Mouse (Mus musculus): ENCODE data around the gene Pigu.

The Pigu gene

DNA sequence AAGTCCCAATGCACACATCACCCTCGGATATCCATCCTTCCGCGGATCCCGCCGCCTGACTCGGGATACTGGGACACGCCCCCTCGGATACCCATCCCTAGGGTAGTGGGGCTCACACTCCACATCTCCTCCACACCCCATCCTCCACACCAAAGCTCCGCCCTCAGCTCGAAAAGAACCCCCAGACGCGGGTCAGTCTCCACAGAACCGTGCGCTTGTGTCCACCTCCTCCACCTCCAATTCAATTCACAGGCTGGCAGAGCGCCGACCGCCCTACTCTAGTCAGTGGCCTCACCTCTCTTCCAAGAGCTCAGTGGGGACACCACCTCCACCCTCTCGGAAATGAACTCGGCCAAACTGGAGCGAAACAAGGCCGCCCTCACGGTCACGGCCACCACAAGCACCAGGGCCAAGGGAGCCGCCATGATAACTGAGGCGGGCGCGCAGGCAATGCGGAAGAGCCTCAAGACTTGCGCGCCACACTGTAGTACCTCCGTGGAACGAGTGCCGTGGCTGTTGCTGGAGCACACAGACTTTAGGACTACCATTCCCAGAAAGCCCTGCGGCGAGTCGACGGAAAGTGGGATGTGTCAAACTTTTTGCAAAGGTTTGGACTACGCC, at the start of gene Pigu:
TSS of gene Pigu (minus strand) at position 460 of the 621 bp plus-strand sequence.
- in situ Hi-C loops (cut with MboI; ENCODE audit: low sequenced_read_pairs) = no loop called here

GRCm38 (mm10) chr2:155404635-155405034, 47.4 kb upstream of the Pigu start:
- in situ Hi-C loops (cut with MboI; ENCODE audit: low sequenced_read_pairs) = no loop called here

DNA sequence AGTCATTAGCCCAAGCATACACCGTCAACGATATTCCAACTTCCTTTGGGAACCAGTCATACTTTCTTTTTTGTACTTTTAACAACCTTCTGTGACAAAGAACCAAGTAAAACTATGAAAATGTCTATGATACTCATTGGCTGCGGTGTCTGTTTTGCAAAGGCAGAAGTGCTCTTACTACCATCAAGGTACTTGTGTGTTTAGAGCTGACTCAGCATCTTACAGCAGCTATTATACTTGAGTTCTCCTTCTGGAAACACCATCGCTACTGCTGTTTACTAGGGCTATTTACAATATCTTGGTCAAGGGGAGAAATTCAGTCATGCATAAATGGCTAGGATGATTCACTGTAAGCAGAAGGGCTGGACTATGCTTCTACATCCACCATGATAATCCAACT, 44.7 kb upstream of the Pigu start:
- in situ Hi-C loops (cut with MboI; ENCODE audit: low sequenced_read_pairs) = no loop called here

DNA sequence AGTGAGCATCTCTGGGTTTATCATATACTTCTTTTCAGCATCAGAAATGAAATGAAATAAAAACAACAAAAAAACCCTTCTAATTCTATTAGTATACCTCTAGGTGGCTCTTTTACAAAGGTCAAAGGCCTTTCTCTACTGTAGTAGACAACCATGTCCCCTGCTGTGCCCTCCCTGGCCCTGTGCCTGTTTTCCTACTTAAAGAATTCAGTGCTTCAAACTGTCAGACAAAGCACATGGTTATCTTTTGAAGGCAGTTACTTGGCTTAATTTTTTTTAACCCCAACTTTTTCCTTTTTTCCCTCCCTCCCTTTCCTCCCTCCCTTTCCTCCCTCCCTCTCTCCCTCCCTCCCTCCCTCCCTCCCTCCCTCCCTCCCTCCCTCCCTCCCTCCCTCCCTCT, 43.0 kb upstream of the Pigu start:
- in situ Hi-C loops (cut with MboI; ENCODE audit: low sequenced_read_pairs) = no loop called here

- in situ Hi-C loops (cut with MboI; ENCODE audit: low sequenced_read_pairs) = no loop called here
Measured at GRCm38 (mm10) chr2:155394586-155394985, 37.4 kb upstream of the Pigu start.

DNA sequence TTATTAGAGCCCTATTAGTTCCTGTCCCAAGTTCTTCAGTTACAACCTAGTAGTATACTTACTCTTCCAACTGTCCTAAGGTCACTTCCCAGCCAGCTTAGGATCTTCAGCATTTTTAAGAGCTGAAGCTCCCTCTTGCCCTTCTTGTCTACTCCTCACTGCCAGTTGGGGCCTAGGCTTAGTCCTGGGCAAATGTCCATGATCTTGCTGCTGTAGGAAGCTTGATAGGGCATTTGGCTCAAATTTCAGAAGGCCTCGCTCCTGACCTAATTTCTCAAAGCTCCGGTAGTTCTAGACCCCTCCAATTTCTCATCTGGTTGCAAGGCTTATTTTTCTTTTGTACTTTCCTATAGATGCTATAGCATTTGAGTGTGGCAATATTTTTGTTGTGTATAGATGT, 31.3 kb upstream of the Pigu start:
- in situ Hi-C loops (cut with MboI; ENCODE audit: low sequenced_read_pairs) = no loop called here

GRCm38 (mm10) chr2:155387052-155387451, 29.8 kb upstream of the Pigu start:
- in situ Hi-C loops (cut with MboI; ENCODE audit: low sequenced_read_pairs) = no loop called here

DNA sequence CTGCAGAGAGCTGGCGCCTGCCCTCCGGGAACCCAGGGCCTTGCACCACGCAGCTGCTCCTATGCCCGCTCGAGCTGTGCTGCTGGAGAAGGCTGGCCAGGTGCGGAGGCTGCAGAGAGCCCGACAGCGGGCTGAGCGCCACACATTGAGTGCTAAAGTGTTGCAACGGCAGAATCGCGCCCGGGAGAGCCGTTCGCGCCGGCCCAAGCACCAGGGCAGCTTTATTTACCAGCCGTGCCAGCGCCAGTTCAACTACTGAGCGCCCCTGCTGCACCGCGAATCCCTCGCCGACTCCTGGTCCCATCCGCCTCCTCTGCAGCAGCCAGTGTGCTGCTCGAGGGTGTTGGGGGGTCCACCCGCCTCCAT, 29.3 kb upstream of the Pigu start:
- in situ Hi-C loops (cut with MboI; ENCODE audit: low sequenced_read_pairs) = no loop called here

DNA sequence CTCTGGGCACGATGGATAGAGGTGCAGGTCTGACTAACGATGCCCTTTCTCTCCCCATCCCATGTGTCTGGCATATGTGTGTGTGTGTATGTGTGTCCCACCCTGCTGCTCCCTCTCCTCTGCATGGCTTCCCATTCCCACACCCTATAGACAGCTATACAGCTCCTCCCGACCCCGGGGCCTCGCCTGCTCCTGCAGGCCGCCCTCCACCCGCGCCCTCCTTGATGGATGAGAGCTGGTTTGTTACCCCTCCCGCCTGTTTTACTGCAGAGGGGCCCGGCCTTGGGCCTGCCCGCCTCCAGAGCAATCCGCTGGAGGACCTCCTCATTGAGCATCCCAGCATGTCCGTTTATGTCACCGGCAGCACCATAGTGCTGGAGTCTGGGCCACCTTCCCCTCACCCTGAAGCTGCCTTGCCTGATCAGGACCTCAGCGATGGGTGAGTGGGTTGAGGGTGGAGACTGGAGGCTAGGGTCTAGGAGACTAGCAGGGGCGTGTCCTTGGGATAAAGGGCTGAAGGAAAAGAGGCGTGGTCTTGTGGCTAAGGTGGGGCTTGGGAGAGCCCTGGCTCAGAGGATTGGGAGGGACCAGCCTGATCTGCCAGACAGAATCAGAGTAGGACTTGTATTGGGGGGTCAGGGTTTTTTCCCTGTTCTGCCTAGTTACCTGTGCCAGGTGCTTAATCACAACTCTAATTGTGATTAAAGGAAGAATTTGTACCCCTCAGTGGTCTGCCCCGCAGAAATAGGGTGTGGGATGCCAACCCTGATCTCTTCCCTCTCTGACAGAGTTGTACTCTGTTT, 28.7 kb upstream of the Pigu start:
- in situ Hi-C loops (cut with MboI; ENCODE audit: low sequenced_read_pairs) = no loop called here

DNA sequence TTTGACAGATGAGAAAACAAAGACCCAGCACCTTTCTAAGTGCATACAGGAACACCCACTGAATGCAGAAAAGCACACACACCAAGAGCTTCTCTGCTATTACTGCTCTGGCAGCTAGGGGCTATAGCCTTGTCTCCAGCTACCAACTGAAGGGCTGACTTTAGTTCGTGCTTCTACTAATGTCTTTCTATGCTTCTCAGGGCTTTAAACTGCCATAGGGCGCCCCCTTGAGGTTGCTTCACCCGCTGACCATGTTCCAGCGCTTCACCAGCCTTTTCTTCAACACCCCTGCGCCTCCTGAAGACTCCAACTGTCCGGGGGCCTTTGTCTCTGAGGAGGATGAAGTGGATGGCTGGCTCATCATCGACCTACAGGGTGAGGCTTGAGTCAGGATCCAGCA, 27.9 kb upstream of the Pigu start:
- in situ Hi-C loops (cut with MboI; ENCODE audit: low sequenced_read_pairs) = no loop called here

DNA sequence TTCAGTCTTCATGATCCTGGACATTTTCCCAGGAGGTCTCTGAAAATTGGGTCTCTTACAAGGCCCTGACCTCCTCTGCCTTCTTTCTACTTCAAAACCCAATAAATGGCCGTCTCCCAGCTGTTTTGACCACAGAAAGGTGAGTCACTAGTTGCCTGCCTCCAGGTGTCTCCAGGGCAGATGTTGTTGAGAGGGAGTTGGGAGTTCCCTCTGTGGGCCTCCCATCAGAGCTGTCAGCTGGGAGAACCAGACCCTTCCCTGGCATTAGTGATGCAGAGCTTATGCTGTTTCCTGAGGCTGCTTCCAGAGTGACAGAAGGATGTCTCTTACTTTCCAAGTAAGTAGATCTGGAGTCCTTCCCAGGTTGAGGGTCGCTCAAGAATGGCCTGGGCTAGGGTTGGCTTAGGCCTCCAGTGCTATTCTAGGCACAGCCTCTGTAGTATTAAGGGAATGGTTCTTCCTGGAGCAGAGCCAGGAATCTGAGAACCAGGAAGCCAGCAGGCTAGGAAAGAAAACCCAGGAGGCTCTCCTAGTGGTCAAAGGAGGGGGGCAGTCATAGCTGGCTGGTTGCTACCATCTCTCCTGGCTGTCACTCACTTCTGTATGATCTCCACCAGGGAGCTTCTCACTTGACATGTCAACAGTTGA, 25.7 kb upstream of the Pigu start:
- in situ Hi-C loops (cut with MboI; ENCODE audit: low sequenced_read_pairs) = no loop called here

- in situ Hi-C loops (cut with MboI; ENCODE audit: low sequenced_read_pairs) = no loop called here
Measured at GRCm38 (mm10) chr2:155382332-155382700, 25.1 kb upstream of the Pigu start.

GRCm38 (mm10) chr2:155381643-155382331, 24.6 kb upstream of the Pigu start:
- in situ Hi-C loops (cut with MboI; ENCODE audit: low sequenced_read_pairs) = no loop called here

DNA sequence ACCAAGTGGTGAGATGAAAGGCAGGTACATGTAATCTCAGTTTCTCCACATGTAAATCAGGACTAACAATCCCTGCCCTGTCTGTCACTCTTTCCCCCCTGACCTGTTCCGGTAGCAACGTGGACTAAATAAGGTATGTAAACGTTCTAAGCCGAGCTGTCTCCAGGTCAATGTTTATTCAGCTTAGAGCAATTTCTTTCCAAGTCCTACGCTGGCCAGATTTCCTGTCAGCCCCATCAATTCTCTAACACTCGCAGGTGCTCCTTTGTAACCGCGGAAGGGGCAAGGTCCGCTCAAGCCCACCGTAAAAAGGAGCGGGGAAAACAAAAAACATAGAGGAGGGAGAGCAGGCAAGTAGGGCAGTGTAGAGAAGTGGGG, 23.8 kb upstream of the Pigu start:
- in situ Hi-C loops (cut with MboI; ENCODE audit: low sequenced_read_pairs) = no loop called here

DNA sequence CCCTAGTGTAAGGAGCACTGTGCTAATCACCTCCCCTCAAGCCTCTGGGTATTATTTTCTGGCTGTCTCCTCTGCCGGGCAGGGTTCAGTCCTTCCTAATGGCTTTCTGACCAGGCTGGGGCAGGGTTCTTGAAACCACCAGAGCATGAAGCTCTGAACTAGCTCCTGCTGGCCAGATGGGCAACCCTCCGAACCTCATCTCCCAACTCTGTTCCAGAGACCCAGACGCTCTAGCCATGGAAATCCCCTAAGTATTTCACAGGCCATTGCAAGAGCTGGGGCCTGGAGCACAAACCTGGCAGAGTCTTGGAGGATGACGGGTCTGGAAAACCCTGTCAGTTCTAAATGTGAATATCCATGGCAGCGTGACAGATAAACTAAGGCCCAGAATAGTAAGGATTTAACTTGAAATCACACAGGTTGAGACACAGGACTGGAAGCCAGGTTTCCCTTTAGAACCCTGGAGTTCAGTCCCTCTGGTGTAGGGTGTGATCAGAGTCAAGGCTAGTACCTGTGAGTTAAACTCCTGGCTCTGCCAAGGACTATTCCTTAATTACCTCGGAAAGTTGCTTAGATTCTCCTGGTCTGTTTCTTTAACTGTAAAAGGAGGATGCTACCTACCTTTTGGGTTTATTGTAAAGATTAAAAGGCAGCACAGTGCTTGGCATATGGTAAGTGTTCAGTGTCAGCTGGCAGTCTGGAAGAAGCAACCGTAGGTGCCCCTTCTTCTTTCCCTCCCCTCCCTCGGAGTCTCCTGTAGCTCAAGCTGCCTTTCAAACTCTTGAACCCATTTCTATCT, 23.2 kb upstream of the Pigu start, which contains the start of gene Trp53inp2:
TSS of gene Trp53inp2 (plus strand) at position 799 of the 799 bp plus-strand sequence.
- in situ Hi-C loops (cut with MboI; ENCODE audit: low sequenced_read_pairs) = no loop called here

GRCm38 (mm10) chr2:155376191-155376590, 19.0 kb upstream of the Pigu start:
- in situ Hi-C loops (cut with MboI; ENCODE audit: low sequenced_read_pairs) = no loop called here

GRCm38 (mm10) chr2:155374521-155374920, 17.3 kb upstream of the Pigu start:
- in situ Hi-C loops (cut with MboI; ENCODE audit: low sequenced_read_pairs) = no loop called here

DNA sequence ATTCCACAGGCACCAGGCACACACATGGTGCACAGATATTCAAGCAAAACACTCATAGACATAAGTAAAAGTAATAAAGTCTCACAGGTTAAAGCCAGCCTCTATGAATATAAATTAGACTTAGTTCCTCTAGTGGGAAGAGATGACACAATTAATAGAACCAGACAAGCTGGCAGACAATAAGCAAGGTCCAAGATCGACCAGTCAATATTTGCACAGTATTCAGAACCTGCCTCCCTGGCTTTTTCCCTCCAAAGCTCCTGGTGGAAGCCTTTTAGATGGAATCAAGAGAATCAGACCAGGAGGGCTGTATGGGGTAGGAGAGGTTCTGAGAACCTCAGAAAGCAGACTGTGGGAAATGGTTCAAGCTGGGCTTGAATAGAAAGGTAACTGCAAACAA, 16.7 kb upstream of the Pigu start:
- in situ Hi-C loops (cut with MboI; ENCODE audit: low sequenced_read_pairs) = no loop called here

DNA sequence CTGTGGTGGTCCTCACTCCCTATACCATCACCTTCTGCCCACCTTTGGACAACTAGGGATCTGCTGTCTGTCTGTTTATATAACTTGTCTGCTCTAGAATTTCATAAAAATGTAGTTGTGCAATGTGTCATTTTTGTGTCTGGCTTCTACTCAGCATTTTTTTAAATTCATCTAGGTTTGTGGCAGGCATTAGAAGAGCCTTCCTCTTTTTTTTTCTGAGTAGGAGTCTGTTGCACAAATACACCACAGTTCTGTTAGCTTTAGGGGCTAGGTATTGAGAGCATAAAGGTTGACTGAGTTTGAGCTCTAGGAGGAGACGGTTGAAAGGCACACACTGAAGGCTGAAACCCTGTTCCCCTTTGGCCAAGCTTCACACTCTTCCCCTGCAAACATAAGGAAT, 16.1 kb upstream of the Pigu start:
- in situ Hi-C loops (cut with MboI; ENCODE audit: low sequenced_read_pairs) = no loop called here

DNA sequence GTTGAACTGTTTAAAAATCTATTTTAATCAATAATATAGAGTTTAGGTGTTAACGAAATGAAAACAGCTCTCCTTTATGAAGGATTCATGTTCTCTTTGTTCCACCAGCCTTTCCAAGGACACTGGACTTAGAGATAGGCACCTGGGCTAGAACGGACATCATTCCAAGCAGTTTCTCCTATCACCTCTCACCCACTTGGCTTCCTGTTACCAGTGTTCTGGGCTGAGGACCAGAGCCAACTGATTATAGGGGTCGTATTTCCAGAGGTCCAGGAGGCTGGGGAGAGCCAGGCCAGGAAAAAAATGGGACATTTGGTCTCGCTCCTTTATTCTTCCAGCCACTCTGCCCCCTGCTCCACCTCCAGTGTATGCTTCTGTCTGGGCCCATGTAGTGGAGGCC, 15.2 kb upstream of the Pigu start:
- in situ Hi-C loops (cut with MboI; ENCODE audit: low sequenced_read_pairs) = no loop called here
